Mouse (Mus musculus) spleen, adult 2 months (tissue): ENCODE results near the gene Tnrc18.

Experiments used
- CTCF ChIP-seq: fragments of 200-500 bp; IDR thresholded peaks from 2 replicates; pipeline ENCODE4 v1.5.1; 2011; ENCODE audit warnings: mild to moderate bottlenecking, inconsistent platforms; ENCODE audit not compliant: insufficient read depth, insufficient read length, insufficient replicate concordance; ENCODE audit errors: extremely low read depth
- POLR2A ChIP-seq: fragments of 200-500 bp; IDR thresholded peaks from 2 replicates; pipeline ENCODE4 v1.6.1; 2011; ENCODE audit warnings: low read depth, low read length, inconsistent platforms

- TF ChIP-seq CTCF (no peak), POLR2A (no peak)
Observed at GRCm38 (mm10) chr5:142853585-142853984, 36.1 kb upstream of the Tnrc18 start.
